Mouse (Mus musculus): ENCODE results near the gene Serpinb9c.
"Not testable (repeated sequence)": the region's sequence is repeated elsewhere in the genome, so short reads cannot be mapped to it uniquely, and the experiment has no call there.

Gene Serpinb9c

DNA sequence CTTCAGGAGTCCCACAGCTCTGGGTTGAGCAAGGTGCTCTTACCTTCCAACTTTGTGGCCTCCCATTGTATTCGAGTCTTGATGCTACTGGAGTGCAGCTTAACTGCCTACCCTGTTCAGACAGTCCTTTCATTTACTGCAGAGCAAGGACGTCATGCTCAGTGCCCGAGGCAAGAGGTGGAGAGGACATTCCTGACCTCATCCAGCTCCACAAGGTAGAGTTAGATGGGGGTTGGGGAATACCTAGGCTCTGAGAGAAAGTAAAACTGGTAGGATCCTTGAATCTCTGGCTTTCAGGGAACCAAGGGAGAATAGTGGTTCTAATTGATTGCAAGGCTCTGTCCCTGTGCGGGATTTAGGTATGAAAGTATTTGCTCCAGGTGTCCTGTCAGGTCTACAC, at the start of gene Serpinb9c:
TSS of gene Serpinb9c (minus strand) at position 101 of the 400 bp plus-strand sequence.
- no peak for DNase-seq (ENCODE audit: low spot score in 2 of 2)

DNA sequence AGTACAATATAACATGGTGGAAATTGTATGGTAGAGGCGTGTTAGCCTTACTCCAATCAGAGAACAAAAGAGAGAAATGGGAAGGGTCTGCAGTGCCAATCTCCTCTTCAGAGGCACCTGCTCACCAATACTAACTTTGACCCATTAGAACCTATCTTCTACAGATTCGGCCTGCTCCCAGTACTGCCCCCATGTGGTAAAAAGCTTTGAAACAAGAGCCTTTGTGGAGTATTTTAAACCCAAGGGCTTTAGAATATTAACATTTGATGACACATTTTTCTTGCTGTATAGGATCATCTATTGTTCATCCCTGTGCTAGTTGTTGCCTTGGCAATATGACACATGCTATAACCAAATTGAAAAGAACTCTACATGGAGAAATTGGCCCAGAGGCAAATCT, 40.2 kb upstream of the Serpinb9c start:
- DNase-seq (ENCODE audit: low spot score in 2 of 2): no peak

DNA sequence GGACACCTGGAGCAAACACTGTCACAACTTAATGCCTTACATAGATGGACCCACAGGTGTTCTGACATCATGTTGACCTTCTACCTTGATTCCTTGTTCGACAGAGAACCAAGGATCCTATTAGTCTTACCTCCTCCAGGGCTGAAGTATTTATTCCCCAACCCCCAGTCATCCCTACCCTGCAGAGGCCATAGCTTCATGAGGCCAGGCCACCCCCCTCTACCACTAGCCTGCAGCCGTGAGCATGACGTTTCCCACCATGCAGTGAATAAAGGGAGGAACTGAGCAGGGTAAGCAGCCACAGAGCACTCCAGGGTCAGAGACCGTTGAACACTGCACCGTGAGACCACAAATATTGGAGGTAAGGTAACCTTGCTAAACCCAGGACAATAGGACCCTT, 33.1 kb upstream of the Serpinb9c start, which contains the start of gene Serpinb9d:
TSS of gene Serpinb9d (plus strand) at position 301 of the 400 bp plus-strand sequence.
- no peak for DNase-seq (ENCODE audit: low spot score in 2 of 2)

DNA sequence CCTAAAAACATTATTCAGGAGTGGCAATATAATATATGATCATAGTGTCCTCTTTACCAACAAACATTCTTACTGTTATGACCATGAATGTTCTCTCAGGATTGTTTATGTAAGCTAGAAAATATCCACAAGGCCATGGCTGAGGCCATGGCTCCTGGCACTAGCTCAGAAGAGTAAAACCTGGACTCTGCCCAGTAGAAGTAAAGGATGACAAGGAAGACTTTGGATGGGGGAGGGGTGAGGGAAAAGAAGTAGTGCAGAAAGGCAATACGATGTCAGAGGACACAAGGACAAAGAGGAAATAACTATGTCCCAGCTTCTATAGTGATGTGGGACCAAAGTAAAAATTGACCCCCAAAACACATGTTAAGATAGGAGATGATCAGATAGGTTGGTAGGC, 30.9 kb upstream of the Serpinb9c start:
- DNase-seq (ENCODE audit: low spot score in 2 of 2): not testable (repeated sequence)

DNA sequence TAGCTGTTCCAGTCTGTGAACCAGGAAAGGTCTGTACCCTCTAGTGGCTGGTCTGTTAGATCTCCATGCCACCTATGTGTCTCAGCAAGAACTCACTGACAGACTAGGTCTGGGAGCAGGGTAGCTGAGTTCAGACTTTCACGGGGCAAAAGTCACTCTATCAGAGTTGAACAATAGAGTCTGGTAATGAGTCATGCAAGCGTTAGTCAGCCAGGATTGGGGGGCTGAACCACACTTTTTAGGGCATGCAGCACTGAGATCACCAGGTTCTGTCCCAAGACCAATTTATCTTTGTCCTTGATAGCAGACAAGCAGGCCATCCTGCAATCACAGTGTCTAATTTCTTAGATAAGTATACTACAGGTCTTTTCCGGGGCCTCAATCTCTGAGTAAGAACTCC, 18.1 kb downstream of the Serpinb9c start:
- no peak for DNase-seq (ENCODE audit: low spot score in 2 of 2)

DNA sequence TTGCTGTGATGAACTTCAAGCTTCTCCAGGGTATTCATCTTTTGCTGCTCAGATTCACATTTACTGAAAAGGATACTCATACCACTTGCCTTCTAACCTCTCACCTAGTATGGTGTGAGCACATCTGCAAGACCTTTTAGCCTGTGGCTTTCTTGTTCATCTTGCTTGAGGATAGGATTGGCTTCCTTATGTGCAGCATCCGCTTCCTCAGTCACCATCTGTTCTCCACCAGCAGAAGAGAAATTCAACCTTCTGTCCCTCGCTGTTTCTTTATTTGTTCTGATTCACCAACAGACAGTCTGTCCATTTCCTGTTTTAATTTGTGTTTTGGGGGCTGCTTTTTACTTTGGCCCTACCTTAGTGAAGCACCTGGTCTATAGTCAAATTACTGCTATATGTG, 21.8 kb downstream of the Serpinb9c start:
- no peak for DNase-seq (ENCODE audit: low spot score in 2 of 2)

DNA sequence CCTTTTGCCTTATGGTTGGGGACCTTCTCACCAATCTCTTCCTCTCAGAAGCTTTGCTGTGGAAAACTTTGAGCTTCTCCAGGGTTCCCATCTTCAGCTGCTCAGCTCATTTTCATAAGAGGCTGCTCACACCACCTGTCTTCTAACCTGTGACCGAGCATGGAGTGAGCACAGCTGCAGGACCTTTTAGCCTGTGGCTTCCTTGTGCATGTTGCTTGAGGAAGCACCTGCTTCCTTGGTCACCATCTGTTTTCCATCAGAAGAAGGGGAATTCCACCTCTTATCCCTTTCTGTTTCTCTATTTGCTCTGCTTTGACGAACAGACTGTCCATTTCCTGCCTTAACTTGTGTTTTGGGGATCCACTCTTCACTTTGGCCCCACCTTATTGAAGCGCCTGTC, 46.5 kb downstream of the Serpinb9c start:
- DNase-seq (ENCODE audit: low spot score in 2 of 2): no peak

DNA sequence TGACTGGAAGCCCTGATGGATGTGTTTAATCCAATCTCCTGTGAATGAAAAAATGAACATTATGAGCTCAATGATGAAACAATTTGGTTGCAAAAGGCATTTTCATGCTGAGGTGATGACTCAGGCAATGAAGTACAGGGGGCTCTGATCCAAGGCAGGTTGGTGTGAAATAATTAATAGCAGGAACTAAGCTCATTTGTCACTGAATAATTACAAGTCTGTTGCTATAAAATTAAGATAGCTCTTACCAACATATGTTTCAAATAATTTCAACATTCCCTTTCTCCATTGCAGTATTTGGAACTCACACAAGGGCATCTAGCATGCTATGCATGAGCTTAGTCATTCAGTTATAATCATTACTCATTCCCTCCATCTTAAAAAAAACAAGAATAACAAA, 53.9 kb downstream of the Serpinb9c start:
- DNase-seq (ENCODE audit: low spot score in 2 of 2): no peak

All from thymus, postnatal 10 days (tissue).